Mouse (Mus musculus) layer of hippocampus, postnatal 10 days (tissue): ENCODE data around the gene Mog. TPM values are rescaled to one million over a fixed set of nuclear protein-coding genes. Genes with fewer than 3 reads are reported as not detected.

Experiments used
- total RNA-seq, 2 experiments: library from RNA; stranded (reverse); gene quantifications; 2 replicates each; pipeline ENCODE4 v1.2.3; 2021

The Mog gene
- total RNA-seq, 2 experiments from 2014 or later = 3.2 to 4.3 TPM

Other genes starting within 250 kb of the Mog start
- gene H2-M10.6, start 211.2 kb downstream of the Mog start, total RNA-seq = not detected
- gene Trim26, start 186.3 kb downstream of the Mog start, total RNA-seq = 10 to 100 TPM; 22.7 to 28.8 TPM
- gene Trim15, start 156.2 kb downstream of the Mog start, total RNA-seq = not detected
- under 1 TPM in 1 of 2 experiments, not detected in 1; 0.16 TPM for gene Trim10, start 153.8 kb downstream of the Mog start, total RNA-seq
- gene Trim40, start 133.3 kb downstream of the Mog start, total RNA-seq = not detected
- gene Trim31, start 125.3 kb downstream of the Mog start, total RNA-seq = not detected
- gene Rnf39, start 80.5 kb downstream of the Mog start, total RNA-seq = 1 to 10 TPM; 4.9 to 5.4 TPM
- 100 to 1,000 TPM in 1 of 2 experiments, 10 to 100 TPM in 1; 88.2 to 100 TPM for gene Ppp1r11, start 71.7 kb downstream of the Mog start, total RNA-seq
- gene Znrd1, start 64.8 kb downstream of the Mog start, total RNA-seq = 10 to 100 TPM; 30.2 to 30.3 TPM
- 1 to 10 TPM; 4.8 to 5.3 TPM for gene Znrd1as, start 64.8 kb downstream of the Mog start, total RNA-seq
- gene 2410137M14Rik, start 42.2 kb downstream of the Mog start, total RNA-seq = under 1 TPM; 0.53 to 0.83 TPM
- gene H2-M5, start 33.9 kb downstream of the Mog start, total RNA-seq = 1 to 10 TPM; 3.2 to 3.7 TPM
- gene Zfp57, start 22.2 kb downstream of the Mog start, total RNA-seq = 10 to 100 TPM; 73.3 to 83.7 TPM
- gene Gabbr1, start 22.6 kb upstream of the Mog start, total RNA-seq = 100 to 1,000 TPM; 594 to 649 TPM
- gene Olfr90, start 65.1 kb upstream of the Mog start, total RNA-seq = not detected
- not detected for gene Olfr91, start 74.9 kb upstream of the Mog start, total RNA-seq
- gene Olfr92, start 96.7 kb upstream of the Mog start, total RNA-seq = not detected
- not detected for gene Olfr93, start 138.1 kb upstream of the Mog start, total RNA-seq
- gene Ubd, start 170.5 kb upstream of the Mog start, total RNA-seq = not detected
- gene Olfr94, start 177.6 kb upstream of the Mog start, total RNA-seq = not detected
- gene Olfr95, start 189.7 kb upstream of the Mog start, total RNA-seq = not detected
- gene Olfr96, start 196.7 kb upstream of the Mog start, total RNA-seq = not detected
- not detected for gene Olfr97, start 213.9 kb upstream of the Mog start, total RNA-seq
- not detected for gene Olfr98, start 240.4 kb upstream of the Mog start, total RNA-seq
- gene H2-M3, start 246.8 kb upstream of the Mog start, total RNA-seq = 1 to 10 TPM; 1.7 to 2.5 TPM